Mouse (Mus musculus) olfactory bulb, adult 2 months (tissue): ENCODE data around the gene Ms4a1.

ENCODE experiments used
- CTCF ChIP-seq: fragments of 200-500 bp; IDR thresholded peaks from 2 replicates; pipeline ENCODE4 v1.5.1; 2012; ENCODE audit warnings: low read depth, mild to moderate bottlenecking, low read length, moderate library complexity; ENCODE audit not compliant: insufficient read depth
- POLR2A ChIP-seq: fragments of 200-500 bp; IDR thresholded peaks from 2 replicates; pipeline ENCODE4 v1.6.1; 2012; ENCODE audit warnings: mild to moderate bottlenecking, low read depth, low read length, moderate library complexity; ENCODE audit not compliant: insufficient read depth

- no peak for TF ChIP-seq POLR2A
- TF ChIP-seq CTCF: no peak
Observed at GRCm38 (mm10) chr19:11314354-11314753, 48.3 kb upstream of the Ms4a1 start, which contains the start of gene Ms4a14.
